Mouse (Mus musculus): Measurements from ENCODE around the gene Mrpl16.

DNA sequence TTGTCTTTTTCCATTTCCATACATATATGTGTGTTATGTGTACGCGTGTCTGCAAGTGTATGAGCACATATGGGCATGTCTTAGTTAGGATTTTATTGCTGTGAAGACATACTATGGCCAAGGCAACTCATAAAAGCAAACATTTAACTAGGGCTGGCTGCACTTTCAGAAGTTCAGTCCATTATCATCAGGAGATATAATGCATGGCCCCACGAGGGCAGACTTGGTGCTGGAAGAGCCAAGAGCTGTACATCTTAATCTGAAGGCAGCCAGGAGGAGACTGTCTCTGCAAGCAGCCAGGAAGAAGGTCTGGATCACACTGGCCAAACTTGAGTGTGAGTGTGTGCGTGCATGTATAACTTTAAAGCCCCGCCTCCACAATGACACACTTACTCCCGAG is 24.3 kb downstream of the Mrpl16 start:
- TF ChIP-seq POLR2A (IDR thresholded peaks at IDR 0.05; ENCODE audit: control insufficient read depth, low read depth, low read length) (no peak), CTCF (IDR thresholded peaks at IDR 0.05; ENCODE audit: control insufficient read depth, insufficient read depth, insufficient replicate concordance, low read depth, low read length) (no peak)
